Mouse (Mus musculus) stomach, postnatal 0 days (tissue): Measurements from ENCODE around the gene Xylt1. TPM values are rescaled to one million over a fixed set of nuclear protein-coding genes. Genes with fewer than 3 reads are reported as not detected.

Source experiments
- ATAC-seq: fragments of 200-750 bp; cut with Nextera tagmentation; 2 replicates; pipeline ENCODE4 v1.8.0; 2017; ENCODE audit not compliant: low FRiP score, low TSS enrichment
- DNase-seq: peaks from one replicate; pipeline ENCODE4 v3.0.0-alpha.2; 2016; ENCODE audit warnings: low spot score
- H3K27ac ChIP-seq: fragments of 300-500 bp; sonication (generic); replicated peaks from 2 replicates; pipeline ENCODE4 v1.5.1; 2014; ENCODE audit warnings: mild to moderate bottlenecking, control low read depth
- H3K27me3 ChIP-seq: fragments of 300-500 bp; sonication (generic); 2 replicates; pipeline ENCODE4 v1.6.1; 2014; ENCODE audit warnings: low read length; ENCODE audit not compliant: control insufficient read depth, insufficient read depth
- H3K36me3 ChIP-seq: fragments of 300-500 bp; sonication (generic); 2 replicates; pipeline ENCODE4 v1.6.1; 2014; ENCODE audit warnings: low read length, mixed read lengths; ENCODE audit not compliant: control insufficient read depth, insufficient read depth
- H3K4me1 ChIP-seq: fragments of 300-500 bp; sonication (generic); replicated peaks from 2 replicates; pipeline ENCODE4 v1.6.1; 2014; ENCODE audit warnings: antibody characterized with exemption; ENCODE audit not compliant: control insufficient read depth, insufficient read depth
- H3K4me2 ChIP-seq: fragments of 300-500 bp; sonication (generic); replicated peaks from 2 replicates; pipeline ENCODE4 v1.6.1; 2014; ENCODE audit warnings: low read depth, mild to moderate bottlenecking, control low read depth, moderate library complexity
- H3K4me3 ChIP-seq: fragments of 300-500 bp; sonication (generic); 2 replicates; pipeline ENCODE4 v1.5.1; 2014; ENCODE audit warnings: low read depth, low read length, control low read depth
- H3K9ac ChIP-seq: fragments of 300-500 bp; sonication (generic); 2 replicates; pipeline ENCODE4 v1.6.1; 2014; ENCODE audit warnings: mild to moderate bottlenecking, low read length, control low read depth, mixed read lengths
- H3K9me3 ChIP-seq: fragments of 300-500 bp; sonication (generic); 2 replicates; pipeline ENCODE4 v1.6.1; 2016; ENCODE audit warnings: low read length; ENCODE audit not compliant: control insufficient read depth
- CTCF ChIP-seq: IDR thresholded peaks from 2 replicates; pipeline ENCODE4 v1.5.1; 2016; ENCODE audit warnings: antibody characterized with exemption, low read depth, mild to moderate bottlenecking, moderate library complexity
- EP300 ChIP-seq: optimal IDR thresholded peaks from 2 replicates; pipeline ENCODE3; 2016; ENCODE audit warnings: antibody characterized with exemption
- WGBS: fragments of 180-500 bp; shearing (Covaris S2); extraction: QIAGEN DNeasy Blood & Tissue Kit; methylation state at CpG from one replicate; pipeline ENCODE4 v1.1.7; 2014; 5-methylcytosine and 5-hydroxymethylcytosine counted together
- polyA plus RNA-seq: library from polyadenylated mRNA; unstranded; fragments of >200 nt; fragmentation: Nextera tagmentation; extraction: Ambion mirVana; gene quantifications from 2 replicates; pipeline ENCODE4 v1.2.1, GENCODE M21; 2015

The Xylt1 gene
- polyA plus RNA-seq, 1 experiment from 2014 or later: 0.36 TPM

DNA sequence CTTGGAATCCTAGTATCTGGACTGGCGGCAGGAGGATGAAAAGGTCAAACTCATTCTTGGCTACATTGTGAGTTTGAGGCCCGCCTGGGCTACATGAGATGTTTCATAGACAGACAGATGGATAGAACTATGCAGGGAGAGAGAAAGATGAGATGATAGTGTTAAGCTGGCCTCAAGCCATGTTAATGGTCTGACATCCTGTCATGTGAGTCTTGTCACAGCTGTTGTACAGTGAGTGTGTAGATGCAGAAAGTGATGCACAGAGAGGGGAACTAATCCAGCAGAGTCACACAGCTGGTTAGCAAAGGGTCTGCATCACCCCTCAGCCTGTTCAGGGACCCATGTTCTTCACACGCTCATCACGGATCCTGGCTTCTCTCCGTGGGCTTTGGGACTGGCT, 19.2 kb downstream of the Xylt1 start:
- no peak for ATAC-seq
- H3K4me3 ChIP-seq: no peak overlapping the region
- 79% methylated on average over 5 of the region's 5 CpGs for WGBS
- H3K27ac ChIP-seq: no peak overlapping the region
- no peak overlapping the region for H3K9ac ChIP-seq
- H3K36me3 ChIP-seq: no peaks in the 10 kb centered on the region
- no peak for DNase-seq
- no peaks in the 10 kb centered on the region; the same call in 1 of the 2 replicates for H3K9me3 ChIP-seq
- TF ChIP-seq CTCF (no peak), EP300 (no peak)
- no peaks in the 10 kb centered on the region for H3K27me3 ChIP-seq
- H3K4me2 ChIP-seq: no peak overlapping the region
- no peaks in the 10 kb centered on the region for H3K4me1 ChIP-seq

DNA sequence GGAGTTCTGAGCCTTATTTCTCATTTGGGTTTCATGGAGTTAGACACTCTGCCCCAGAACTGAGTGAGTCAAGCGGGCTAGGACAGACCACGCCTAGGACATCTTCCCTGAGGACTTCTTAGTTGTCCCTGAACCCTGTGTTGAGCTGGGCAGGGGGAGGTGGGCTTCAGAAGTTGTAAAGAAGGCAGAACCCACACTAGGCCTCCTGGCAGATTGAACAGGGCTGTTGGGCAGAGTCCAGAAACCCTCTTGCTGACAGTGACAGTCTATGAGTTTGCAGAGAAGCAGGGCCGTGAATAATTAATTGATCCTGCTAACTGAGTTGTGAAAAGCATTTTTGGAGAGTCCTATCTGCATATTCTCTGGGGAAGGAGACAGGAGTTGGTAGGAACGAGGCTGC, 20.8 kb downstream of the Xylt1 start:
- H3K9me3 ChIP-seq: no peaks in the 10 kb centered on the region; the same call in 1 of the 2 replicates
- H3K4me3 ChIP-seq: no peak overlapping the region
- DNase-seq: no peak
- ATAC-seq: no peak
- TF ChIP-seq CTCF (no peak), EP300 (no peak)
- no peaks in the 10 kb centered on the region for H3K36me3 ChIP-seq
- no peaks in the 10 kb centered on the region for H3K4me1 ChIP-seq
- H3K4me2 ChIP-seq: no peak overlapping the region
- no peak overlapping the region for H3K9ac ChIP-seq
- H3K27ac ChIP-seq: no peak overlapping the region
- H3K27me3 ChIP-seq: no peaks in the 10 kb centered on the region
- 73% methylated on average over 4 of the region's 4 CpGs for WGBS

DNA sequence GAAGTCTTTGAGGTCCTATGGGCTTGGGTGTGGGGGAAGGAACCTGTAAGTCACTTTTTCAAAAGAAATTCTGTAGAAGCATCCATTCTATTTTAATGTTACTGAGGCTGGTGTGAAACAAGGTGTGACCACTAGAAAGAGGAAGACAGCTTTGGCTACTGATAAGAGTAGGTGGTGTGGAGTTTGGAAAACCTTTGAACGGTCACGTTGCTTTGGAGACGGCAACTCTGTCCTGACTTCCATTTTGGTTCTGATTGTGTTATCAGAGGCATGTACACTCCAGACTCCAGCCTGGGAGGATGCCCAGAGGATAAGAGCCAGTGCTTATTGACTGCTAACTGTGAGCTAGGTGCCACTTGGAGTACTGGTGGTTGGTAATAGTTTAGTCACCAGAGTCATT, 25.6 kb downstream of the Xylt1 start:
- Histone ChIP-seq H3K27ac (no peak overlapping the region), H3K9me3 (no peaks in the 10 kb centered on the region), H3K36me3 (no peaks in the 10 kb centered on the region), H3K4me1 (no peaks in the 10 kb centered on the region), H3K4me3 (no peak overlapping the region), H3K9ac (no peak overlapping the region), H3K4me2 (no peak overlapping the region), H3K27me3 (no peaks in the 10 kb centered on the region)
- no peak for TF ChIP-seq EP300
- no peak for TF ChIP-seq CTCF
- DNase-seq (no peak), ATAC-seq (no peak)
- 69% methylated on average over 3 of the region's 3 CpGs for WGBS

DNA sequence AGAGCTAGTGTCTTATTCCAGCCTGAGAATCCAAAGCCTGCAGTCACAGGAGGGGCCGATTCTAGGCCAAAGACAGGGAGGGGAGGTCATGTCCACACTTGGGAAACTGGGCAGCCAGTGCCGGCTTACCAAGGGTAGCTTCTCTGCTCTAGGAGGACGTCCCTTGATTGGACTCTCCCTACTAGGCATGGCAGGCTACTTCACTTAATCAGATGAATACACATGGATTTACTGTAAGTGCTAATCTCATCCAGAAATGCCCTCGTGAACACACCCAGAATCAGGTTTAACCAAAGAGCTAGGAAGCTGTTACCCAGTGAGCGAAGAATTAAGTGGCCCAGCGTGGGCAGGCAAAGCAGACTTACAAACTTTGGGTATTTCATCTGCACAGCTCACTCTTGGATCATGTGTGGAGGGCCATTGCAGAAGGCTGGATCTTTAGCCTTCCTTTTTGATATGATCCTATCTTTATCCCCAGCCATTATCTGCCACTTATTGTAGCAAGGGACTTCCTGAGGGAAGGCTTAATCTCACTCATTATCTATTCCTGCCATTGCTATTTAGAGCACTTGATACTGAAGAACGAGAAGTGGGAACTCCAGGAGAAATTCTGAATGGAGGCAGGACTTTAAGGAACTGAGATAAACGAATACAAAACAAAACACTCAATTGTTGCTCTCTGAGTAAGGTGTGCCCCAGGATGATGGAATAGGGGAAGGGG, 28.6 kb downstream of the Xylt1 start:
- Histone ChIP-seq H3K4me3 (no peak overlapping the region), H3K9ac (no peak overlapping the region), H3K9me3 (no peaks in the 10 kb centered on the region), H3K27me3 (no peaks in the 10 kb centered on the region), H3K27ac (no peak overlapping the region), H3K4me1 (no peaks in the 10 kb centered on the region), H3K4me2 (no peak overlapping the region), H3K36me3 (no peaks in the 10 kb centered on the region)
- 81% methylated on average over 8 of the region's 8 CpGs for WGBS
- ATAC-seq: no peak
- no peak for TF ChIP-seq EP300
- TF ChIP-seq CTCF: no peak
- no peak for DNase-seq

DNA sequence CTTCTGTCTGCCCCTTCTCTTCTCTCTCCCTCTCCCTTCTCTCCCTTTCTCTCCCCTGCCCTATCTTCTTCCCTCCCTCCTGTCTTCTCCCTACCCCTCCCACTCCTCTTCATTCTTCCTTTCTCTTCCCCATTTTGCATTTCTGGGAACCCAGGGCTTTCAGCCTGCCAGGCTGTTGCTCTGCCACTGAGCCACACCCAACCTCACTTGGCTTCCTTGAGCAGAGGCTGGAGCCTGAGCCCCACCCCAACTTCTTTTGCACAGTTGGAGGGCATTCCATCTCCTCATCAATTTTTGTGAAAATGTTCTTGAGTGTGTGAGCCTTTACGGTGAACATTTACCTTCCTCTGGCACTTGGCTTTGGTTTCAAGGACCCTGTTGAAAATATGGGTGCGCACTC, 31.1 kb downstream of the Xylt1 start:
- WGBS: 82% methylated on average over 2 of the region's 2 CpGs
- H3K27ac ChIP-seq: no peak overlapping the region

DNA sequence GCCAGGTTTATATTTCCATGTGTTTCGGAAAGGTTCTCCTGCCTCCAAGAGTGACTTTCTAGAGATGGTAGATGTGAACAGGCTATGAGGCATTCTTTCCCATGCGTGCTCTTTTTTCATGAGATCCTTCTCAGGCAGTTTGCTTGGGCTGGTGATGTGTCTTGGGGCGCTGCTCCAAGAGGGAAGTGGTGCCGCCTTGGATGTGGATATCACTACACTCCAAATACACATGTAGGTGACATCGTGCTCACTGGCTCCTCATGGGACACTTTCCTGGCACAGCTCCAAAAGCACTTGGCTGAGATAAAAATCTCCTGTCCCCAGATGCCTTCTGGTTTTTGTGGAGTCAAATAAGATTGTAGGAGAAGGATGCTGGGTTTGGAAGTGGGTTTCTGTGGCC, 31.6 kb downstream of the Xylt1 start:
- Histone ChIP-seq H3K4me3 (no peak overlapping the region), H3K4me1 (no peaks in the 10 kb centered on the region), H3K4me2 (no peak overlapping the region), H3K9me3 (no peaks in the 10 kb centered on the region), H3K36me3 (no peaks in the 10 kb centered on the region), H3K27ac (no peak overlapping the region), H3K27me3 (no peaks in the 10 kb centered on the region), H3K9ac (no peak overlapping the region)
- DNase-seq: no peak
- no peak for TF ChIP-seq EP300
- no peak for TF ChIP-seq CTCF
- 61% methylated on average over 5 of the region's 5 CpGs for WGBS
- ATAC-seq: no peak

More for the DNA sequence above, 31.1 kb downstream of the Xylt1 start:
- DNase-seq: no peak
- no peak overlapping the region for H3K4me2 ChIP-seq
- H3K9me3 ChIP-seq: no peaks in the 10 kb centered on the region
- TF ChIP-seq EP300: no peak
- TF ChIP-seq CTCF: no peak
- H3K36me3 ChIP-seq: no peaks in the 10 kb centered on the region
- no peak overlapping the region for H3K4me3 ChIP-seq
- H3K4me1 ChIP-seq: no peaks in the 10 kb centered on the region
- ATAC-seq: no peak
- no peaks in the 10 kb centered on the region for H3K27me3 ChIP-seq
- H3K9ac ChIP-seq: no peak overlapping the region
